Comparison of ENCODE assay signal across 20 mouse cellular contexts in genomic region chr8:71594324-71594722, GRCm38 (mm10). TPM values are rescaled to one million over a fixed set of nuclear protein-coding genes. Genes with fewer than 3 reads are reported as not detected.
DNase-seq lines count a peak whose midpoint lies in the region; ATAC-seq and TF ChIP-seq lines count a peak whose summit lies in the region.
"Had no signal": no experiment of that assay in that cellular context is flagged by ENCODE, and none has a peak within 500 bp of the region (broad histone marks: within the 10 kb centered on the region; RNA-seq: fewer than 3 reads in every experiment).

No protein-coding gene starts in this region.

- H3K4me1 ChIP-seq in heart, embryonic 12.5 days (replicated peaks) = peaks cover 32% of the 10 kb centered on the region
- peaks cover 40% of the 10 kb centered on the region for H3K4me1 ChIP-seq in liver, postnatal 0 days (ENCODE audit: insufficient read depth)
- H3K4me1 ChIP-seq in liver, embryonic 11.5 days (replicated peaks; ENCODE audit: control insufficient read depth, insufficient read depth, low read length) = peaks cover 14% of the 10 kb centered on the region
- H3K4me1 ChIP-seq in ES-E14 (ENCODE audit: control insufficient read depth in 2 of 2, insufficient read depth in 2 of 2, low read length in 2 of 2, poor library complexity in 1 of 2) = peaks cover 0 to 10% of the 10 kb centered on the region in 2 experiments; a peak in 1 of 4 replicates
- peaks cover 42% of the 10 kb centered on the region for H3K4me1 ChIP-seq in embryonic facial prominence, embryonic 10.5 days

- in situ Hi-C loops in ES-E14 (cut with MboI; ENCODE audit: low sequenced_read_pairs in 2 of 2, unreplicated experiment in 2 of 2) = no loop called here

- ATAC-seq in heart, embryonic 12.5 days (ENCODE audit: insufficient number of reproducible peaks, low FRiP score) = no peak
- no peak for ATAC-seq in liver, postnatal 0 days
- ATAC-seq in liver, embryonic 11.5 days (replicated peaks; ENCODE audit: low FRiP score) = no peak
- ATAC-seq: forebrain, postnatal 0 days; hindbrain, embryonic 16.5 days had no signal

- TF ChIP-seq CTCF in liver, postnatal 0 days (IDR thresholded peaks at IDR 0.05; ENCODE audit: low read depth) = no peak

- H3K4me3 ChIP-seq in heart, embryonic 12.5 days = no peak overlapping the region
- H3K4me3 ChIP-seq in liver, postnatal 0 days (ENCODE audit: low read depth, low read length) = no peak overlapping the region
- H3K4me3 ChIP-seq in liver, embryonic 11.5 days (ENCODE audit: low read depth, low read length) = no peak overlapping the region
- no peak overlapping the region for H3K4me3 ChIP-seq in ES-E14 (ENCODE audit: insufficient read depth in 1 of 2, low read depth in 1 of 2, low read length in 2 of 2, poor library complexity in 1 of 2, severe bottlenecking in 1 of 2)
- H3K4me3 ChIP-seq in embryonic facial prominence, embryonic 10.5 days = 0 out of 2 replicates have a peak overlapping the region, but pooled peaks have one; percentile 1
- H3K4me3 ChIP-seq: forebrain, embryonic 12.5 days had no signal

- 94% methylated on average over 4 of the region's 4 CpGs for WGBS in heart, embryonic 12.5 days
- 87% methylated on average over 4 of the region's 4 CpGs for WGBS in liver, postnatal 0 days (ENCODE audit: insufficient replicate concordance)
- 87% methylated on average over 4 of the region's 4 CpGs for WGBS in liver, embryonic 11.5 days
- WGBS in embryonic facial prominence, embryonic 10.5 days = 92% methylated on average over 4 of the region's 4 CpGs

- H3K4me2 ChIP-seq in heart, embryonic 12.5 days = no peak overlapping the region
- H3K4me2 ChIP-seq in liver, postnatal 0 days (ENCODE audit: low read depth, low read length) = peak overlapping the region; percentile 86
- no peak overlapping the region for H3K4me2 ChIP-seq in liver, embryonic 11.5 days
- H3K4me2 ChIP-seq: forebrain, embryonic 12.5 days had no signal

- TF ChIP-seq EP300 in liver, postnatal 0 days (IDR thresholded peaks at IDR 0.05; ENCODE audit: low read depth) = no peak

- H3K36me3 ChIP-seq in heart, embryonic 12.5 days = peaks cover 4% of the 10 kb centered on the region
- H3K36me3 ChIP-seq in liver, postnatal 0 days (replicated peaks; ENCODE audit: insufficient read depth, low read length) = peaks cover 6% of the 10 kb centered on the region; the same call in 1 of the 2 replicates
- no peaks in the 10 kb centered on the region for H3K36me3 ChIP-seq in liver, embryonic 11.5 days (ENCODE audit: control insufficient read depth, insufficient read depth, low read length)
- peaks cover 4% of the 10 kb centered on the region; the same call in 1 of the 2 replicates for H3K36me3 ChIP-seq in ES-E14 (ENCODE audit: control insufficient read depth, insufficient read depth, low read length, poor library complexity, severe bottlenecking)
- peaks cover 25% of the 10 kb centered on the region for H3K36me3 ChIP-seq in embryonic facial prominence, embryonic 10.5 days (replicated peaks)

- H3K27me3 ChIP-seq in heart, embryonic 12.5 days (replicated peaks) = peaks cover 9% of the 10 kb centered on the region
- no peaks in the 10 kb centered on the region for H3K27me3 ChIP-seq in liver, postnatal 0 days (ENCODE audit: insufficient read depth, low read length)
- 0 out of 2 replicates have a peak, but pooled peaks cover under 1% of the 10 kb centered on the region for H3K27me3 ChIP-seq in liver, embryonic 11.5 days (replicated peaks; ENCODE audit: control insufficient read depth, insufficient read depth, low read length)
- H3K27me3 ChIP-seq in embryonic facial prominence, embryonic 10.5 days (replicated peaks; ENCODE audit: low read depth, poor library complexity, severe bottlenecking) = peaks cover 20% of the 10 kb centered on the region

- H3K27ac ChIP-seq in heart, embryonic 12.5 days (ENCODE audit: poor library complexity, severe bottlenecking) = no peak overlapping the region
- H3K27ac ChIP-seq in liver, postnatal 0 days (ENCODE audit: low read depth) = no peak overlapping the region
- H3K27ac ChIP-seq in liver, embryonic 11.5 days (ENCODE audit: low read depth, low read length) = no peak overlapping the region
- no peak overlapping the region for H3K27ac ChIP-seq in ES-E14 (ENCODE audit: insufficient read depth, low read depth, low read length, poor library complexity, severe bottlenecking)
- no peak overlapping the region for H3K27ac ChIP-seq in embryonic facial prominence, embryonic 10.5 days (replicated peaks)
- H3K27ac ChIP-seq: forebrain, embryonic 12.5 days had no signal

- H3K9me3 ChIP-seq in heart, embryonic 12.5 days (replicated peaks) = no peaks in the 10 kb centered on the region
- no peaks in the 10 kb centered on the region for H3K9me3 ChIP-seq in liver, postnatal 0 days (ENCODE audit: low read length)
- no peaks in the 10 kb centered on the region for H3K9me3 ChIP-seq in liver, embryonic 11.5 days (ENCODE audit: control insufficient read depth, low read length)
- no peaks in the 10 kb centered on the region for H3K9me3 ChIP-seq in ES-E14 (ENCODE audit: control insufficient read depth, insufficient read depth, low read depth, low read length)
- H3K9me3 ChIP-seq in embryonic facial prominence, embryonic 10.5 days = no peaks in the 10 kb centered on the region
- H3K9me3 ChIP-seq: forebrain, embryonic 12.5 days had no signal

- DNase-seq in heart, postnatal 4 days = no peak
- no peak for DNase-seq in liver, postnatal 0 days
- no peak for DNase-seq in liver, embryonic 11.5 days (ENCODE audit: low spot score)
- no peak for DNase-seq in ES-E14 (ENCODE audit: low read depth, low spot score)
- DNase-seq in embryonic facial prominence, embryonic 10.5 days (ENCODE audit: low spot score) = no peak
- no peak for DNase-seq in embryo, embryonic 11 days
- no peak for DNase-seq in urinary bladder, adult 18-20 months (ENCODE audit: low spot score in 2 of 2)
- DNase-seq: cerebellum, adult 18-20 months; cerebellum, postnatal 36 days; forebrain, postnatal 0 days; gastrocnemius, postnatal 14 days; heart, postnatal 10 days; kidney, adult 11 months had no signal

- 0 out of 2 replicates have a peak overlapping the region, but pooled peaks have one; percentile 7 for H3K9ac ChIP-seq in heart, embryonic 12.5 days
- H3K9ac ChIP-seq in liver, postnatal 0 days (replicated peaks) = 0 out of 2 replicates have a peak overlapping the region, but pooled peaks have one; percentile 8
- no peak overlapping the region for H3K9ac ChIP-seq in liver, embryonic 11.5 days (ENCODE audit: low read depth, low read length)
- no peak overlapping the region for H3K9ac ChIP-seq in ES-E14 (ENCODE audit: insufficient read depth, low read depth, low read length, poor library complexity, severe bottlenecking)
- H3K9ac ChIP-seq: forebrain, embryonic 12.5 days; forebrain, postnatal 0 days had no signal

TF ChIP-seq in ES-E14, 5 proteins besides CTCF, POLR2A, EP300 and RAD21:
- TF ChIP-seq MAFK (IDR thresholded peaks at IDR 0.05; ENCODE audit: insufficient read depth, low read depth, low read length) (peak; percentile 77), ZNF384 (IDR thresholded peaks at IDR 0.05; ENCODE audit: low read depth, low read length) (0 out of 2 replicates have a peak, but pooled peaks have one; percentile 39), CHD2 (IDR thresholded peaks at IDR 0.05; ENCODE audit: low read depth, low read length) (no peak), HCFC1 (IDR thresholded peaks at IDR 0.05; ENCODE audit: borderline replicate concordance, insufficient read depth, low read length) (no peak)
TF ChIP-seq in ES-E14: peak in this region for 2.

RNA-seq across cellular contexts. Expression of gene Pgls, which starts 2.3 kb away (rescaled TPM):
- polyA plus RNA-seq in heart, embryonic 12.5 days (2016; fragmentation: Nextera tagmentation; extraction: Ambion mirVana) = 178 and 179 TPM in 2 replicates
- total RNA-seq in heart, postnatal 4 days (2021) = 10 to 100 TPM; 92.0 to 95.5 TPM
- 153 and 158 TPM in 2 replicates for polyA plus RNA-seq in liver, postnatal 0 days (2015; fragmentation: Nextera tagmentation; extraction: Ambion mirVana)
- 200 TPM in 2 replicates for polyA plus RNA-seq in liver, embryonic 11.5 days (2014; fragmentation: Nextera tagmentation; extraction: Ambion mirVana)
- total RNA-seq in ES-E14 (2012; rRNA removed) = 95.6 and 124 TPM in 2 replicates
- 249 and 260 TPM in 2 replicates for polyA plus RNA-seq in embryonic facial prominence, embryonic 10.5 days (2016; fragmentation: Nextera tagmentation; extraction: Ambion mirVana)

RNA-seq across cellular contexts. Expression of gene Fam129c, which starts 3.1 kb away (rescaled TPM):
- polyA plus RNA-seq in heart, embryonic 12.5 days (2016; fragmentation: Nextera tagmentation; extraction: Ambion mirVana) = 2.2 and 2.4 TPM in 2 replicates
- 1 to 10 TPM; 1.3 to 2.3 TPM for total RNA-seq in heart, postnatal 4 days (2021)
- 9.2 and 11.2 TPM in 2 replicates for polyA plus RNA-seq in liver, postnatal 0 days (2015; fragmentation: Nextera tagmentation; extraction: Ambion mirVana)
- polyA plus RNA-seq in liver, embryonic 11.5 days (2014; fragmentation: Nextera tagmentation; extraction: Ambion mirVana) = 0.88 and 3.8 TPM in 2 replicates
- total RNA-seq in ES-E14 (2012; rRNA removed) = 9.0 and 15.2 TPM in 2 replicates
- polyA plus RNA-seq in embryonic facial prominence, embryonic 10.5 days (2016; fragmentation: Nextera tagmentation; extraction: Ambion mirVana) = 4.8 and 5.0 TPM in 2 replicates

RNA-seq across cellular contexts. Expression of gene Colgalt1, which starts 16.5 kb away (rescaled TPM):
- polyA plus RNA-seq in heart, embryonic 12.5 days (2016; fragmentation: Nextera tagmentation; extraction: Ambion mirVana) = 60.7 and 61.4 TPM in 2 replicates
- 10 to 100 TPM; 48.0 to 50.3 TPM for total RNA-seq in heart, postnatal 4 days (2021)
- 25.0 and 25.7 TPM in 2 replicates for polyA plus RNA-seq in liver, postnatal 0 days (2015; fragmentation: Nextera tagmentation; extraction: Ambion mirVana)
- polyA plus RNA-seq in liver, embryonic 11.5 days (2014; fragmentation: Nextera tagmentation; extraction: Ambion mirVana) = 45.2 and 45.4 TPM in 2 replicates
- total RNA-seq in ES-E14 (2012; rRNA removed) = 126 and 186 TPM in 2 replicates
- 52.1 and 53.7 TPM in 2 replicates for polyA plus RNA-seq in embryonic facial prominence, embryonic 10.5 days (2016; fragmentation: Nextera tagmentation; extraction: Ambion mirVana)

RNA-seq across cellular contexts. Expression of gene Slc27a1, which starts 25.6 kb away (rescaled TPM):
- polyA plus RNA-seq in heart, embryonic 12.5 days (2016; fragmentation: Nextera tagmentation; extraction: Ambion mirVana) = 21.2 and 22.6 TPM in 2 replicates
- total RNA-seq in heart, postnatal 4 days (2021) = 10 to 100 TPM; 77.0 to 80.3 TPM
- polyA plus RNA-seq in liver, postnatal 0 days (2015; fragmentation: Nextera tagmentation; extraction: Ambion mirVana) = 6.0 and 6.8 TPM in 2 replicates
- 6.2 and 7.0 TPM in 2 replicates for polyA plus RNA-seq in liver, embryonic 11.5 days (2014; fragmentation: Nextera tagmentation; extraction: Ambion mirVana)
- total RNA-seq in ES-E14 (2012; rRNA removed) = 24.5 and 45.9 TPM in 2 replicates
- 21.8 and 30.7 TPM in 2 replicates for polyA plus RNA-seq in embryonic facial prominence, embryonic 10.5 days (2016; fragmentation: Nextera tagmentation; extraction: Ambion mirVana)

RNA-seq across cellular contexts. Expression of gene Nxnl1, which starts 27.9 kb away (rescaled TPM):
- not detected in 2 replicates for polyA plus RNA-seq in heart, embryonic 12.5 days (2016; fragmentation: Nextera tagmentation; extraction: Ambion mirVana)
- total RNA-seq in heart, postnatal 4 days (2021) = not detected
- 0.08 TPM in 1 of 2 replicates, not detected in the other for polyA plus RNA-seq in liver, postnatal 0 days (2015; fragmentation: Nextera tagmentation; extraction: Ambion mirVana)
- 0.23 and 0.30 TPM in 2 replicates for polyA plus RNA-seq in liver, embryonic 11.5 days (2014; fragmentation: Nextera tagmentation; extraction: Ambion mirVana)
- not detected in 2 replicates for total RNA-seq in ES-E14 (2012; rRNA removed)
- 0.15 TPM in 1 of 2 replicates, not detected in the other for polyA plus RNA-seq in embryonic facial prominence, embryonic 10.5 days (2016; fragmentation: Nextera tagmentation; extraction: Ambion mirVana)
- total RNA-seq: forebrain, postnatal 0 days; gastrocnemius, adult 18-20 months had no signal
- polyA plus RNA-seq: embryonic facial prominence, embryonic 11.5 days; forebrain, embryonic 12.5 days; forebrain, postnatal 0 days; heart, embryonic 14.5 days; hindbrain, embryonic 16.5 days; intestine, embryonic 14.5 days had no signal

Comparison
In these comparisons a context has a peak if more than half of its experiments do, and no peak if none do; other contexts are left out.
1. H3K9ac ChIP-seq: peak in heart, embryonic 12.5 days (single experiment) and liver, postnatal 0 days (single experiment); none in liver, embryonic 11.5 days (single experiment) and ES-E14 (single experiment).